Mouse (Mus musculus) ES-E14 (cell line): ENCODE measurements around the gene Ifna11. TPM values are rescaled to one million over a fixed set of nuclear protein-coding genes. Genes with fewer than 3 reads are reported as not detected.
"Not testable (repeated sequence)": the region's sequence is repeated elsewhere in the genome, so short reads cannot be mapped to it uniquely, and the experiment has no call there.

Experiments used
- DNase-seq: peaks from one replicate; pipeline ENCODE4 v3.0.0-alpha.2; 2013; ENCODE audit warnings: low read depth, low spot score
- H3K27ac ChIP-seq: 2 replicates; pipeline ENCODE4 v1.5.1; 2012; ENCODE audit warnings: low read depth, mild to moderate bottlenecking, low read length, moderate library complexity, mixed read lengths; ENCODE audit not compliant: poor library complexity, insufficient read depth, severe bottlenecking
- H3K36me3 ChIP-seq: 2 replicates; pipeline ENCODE4 v1.6.1; 2012; ENCODE audit warnings: mild to moderate bottlenecking, low read length, moderate library complexity, mixed read lengths; ENCODE audit not compliant: control insufficient read depth, poor library complexity, insufficient read depth, severe bottlenecking
- H3K4me1 ChIP-seq, 2 experiments: fragments of 150-350 bp in 1 of 2; sonication (generic) in 1 of 2; 2 replicates each; pipeline ENCODE4 v1.6.1; 2012; ENCODE audit warnings: low read length in 2 of 2, mild to moderate bottlenecking in 1 of 2, mixed read lengths in 1 of 2; ENCODE audit not compliant: control insufficient read depth in 2 of 2, insufficient read depth in 2 of 2, poor library complexity in 1 of 2
- H3K4me3 ChIP-seq, 2 experiments: fragments of 150-350 bp in 1 of 2; sonication (generic) in 1 of 2; 2 replicates each; pipeline ENCODE4 v1.5.1; 2012; ENCODE audit warnings: low read length in 2 of 2, low read depth in 1 of 2, mild to moderate bottlenecking in 1 of 2, mixed read lengths in 1 of 2; ENCODE audit not compliant: insufficient read depth in 1 of 2, poor library complexity in 1 of 2, severe bottlenecking in 1 of 2
- H3K9ac ChIP-seq: 2 replicates; pipeline ENCODE4 v1.6.1; 2012; ENCODE audit warnings: low read depth, mild to moderate bottlenecking, low read length, mixed read lengths; ENCODE audit not compliant: poor library complexity, insufficient read depth, severe bottlenecking
- H3K9me3 ChIP-seq: fragments of 150-350 bp; sonication (generic); 2 replicates; pipeline ENCODE4 v1.6.1; 2012; ENCODE audit warnings: low read depth, mild to moderate bottlenecking, low read length; ENCODE audit not compliant: control insufficient read depth, insufficient read depth
- CHD2 ChIP-seq: IDR thresholded peaks from 2 replicates; pipeline ENCODE4 v1.6.1; 2014; ENCODE audit warnings: mild to moderate bottlenecking, low read depth, low read length, inconsistent platforms
- HCFC1 ChIP-seq: IDR thresholded peaks from 2 replicates; pipeline ENCODE4 v1.6.1; 2012; ENCODE audit warnings: low read length, inconsistent platforms, borderline replicate concordance; ENCODE audit not compliant: insufficient read depth
- MAFK ChIP-seq: IDR thresholded peaks from 2 replicates; pipeline ENCODE4 v1.6.1; 2014; ENCODE audit warnings: mild to moderate bottlenecking, low read depth, low read length, inconsistent platforms; ENCODE audit not compliant: insufficient read depth
- ZC3H11A ChIP-seq: IDR thresholded peaks from 2 replicates; pipeline ENCODE4 v1.6.1; 2012; ENCODE audit warnings: low read depth, mild to moderate bottlenecking, inconsistent platforms, low read length, borderline replicate concordance
- ZNF384 ChIP-seq: IDR thresholded peaks from 2 replicates; pipeline ENCODE4 v1.6.1; 2012; ENCODE audit warnings: low read depth, low read length, inconsistent platforms
- in situ Hi-C, 2 experiments: fragments of 600-800 bp; cut with MboI; formaldehyde crosslinking; loops; one replicate each; pipeline ENCODE4 v1.15.1; 2025; ENCODE audit warnings: low sequenced_read_pairs in 2 of 2, inconsistent platforms in 1 of 2; ENCODE audit not compliant: unreplicated experiment in 2 of 2
- total RNA-seq: library from RNA; depleted of rRNA; stranded (reverse); fragments of 300-350 nt; gene quantifications from 2 replicates; pipeline ENCODE4 v1.2.3, GENCODE M21; 2012; rRNA removed

Gene Ifna11
- not detected in 2 replicates for total RNA-seq

GRCm38 (mm10) chr4:88819659-88820058 lies at the start of gene Ifna11:
Ifna11 (plus strand) TSS chr4:88819959.
- Histone ChIP-seq H3K4me3 (no peak within 1 kb of the TSS), H3K27ac (no peak within 1 kb of the TSS), H3K4me1 (no peaks in the 10 kb centered on the region), H3K36me3 (no peaks in the 10 kb centered on the region), H3K9ac (no peak within 1 kb of the TSS), H3K9me3 (no peaks in the 10 kb centered on the region)
- DNase-seq = no peak
- in situ Hi-C loops = no loop called here
- TF ChIP-seq MAFK = no peak
- no peak for TF ChIP-seq CHD2
- no peak for TF ChIP-seq ZNF384
- no peak for TF ChIP-seq ZC3H11A
- no peak for TF ChIP-seq HCFC1

- H3K9ac ChIP-seq, in situ Hi-C loops, H3K4me1 ChIP-seq, H3K27ac ChIP-seq, DNase-seq, H3K36me3 ChIP-seq, H3K9me3 ChIP-seq, H3K4me3 ChIP-seq: not testable (repeated sequence)
These were observed 46.2 kb upstream of the Ifna11 start, which contains the start of gene Gm13290 for GRCm38 (mm10) chr4:88773534-88773933. Gm13290 (plus strand) TSS chr4:88773834.

DNA sequence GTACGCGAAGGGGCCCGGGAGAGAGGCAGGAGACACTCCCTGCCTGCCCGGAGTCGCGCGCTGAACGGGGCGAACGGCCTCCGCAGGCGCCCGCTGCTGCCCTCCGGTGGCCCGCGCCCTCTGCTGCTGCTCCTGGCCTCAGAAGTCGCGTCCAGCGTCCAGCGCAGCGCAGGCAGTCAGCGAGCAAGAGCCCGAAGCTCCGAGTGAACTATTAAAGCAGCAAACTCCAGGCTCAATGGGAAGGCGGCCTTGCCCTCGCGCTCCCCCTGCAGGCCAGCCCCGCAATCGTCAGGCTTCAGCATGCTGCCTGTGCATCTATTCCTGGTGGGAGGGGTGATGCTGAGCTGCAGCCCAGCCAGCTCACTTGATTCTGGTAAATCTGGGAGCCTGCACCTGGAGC lies 43.1 kb upstream of the Ifna11 start, which contains the start of gene Gm13289:
Gene Gm13289 (plus strand): TSS at position 301 of the 400 bp plus-strand sequence.
- DNase-seq, H3K9ac ChIP-seq, H3K9me3 ChIP-seq, in situ Hi-C loops, H3K36me3 ChIP-seq, H3K4me1 ChIP-seq, H3K4me3 ChIP-seq, H3K27ac ChIP-seq: not testable (repeated sequence)

DNA sequence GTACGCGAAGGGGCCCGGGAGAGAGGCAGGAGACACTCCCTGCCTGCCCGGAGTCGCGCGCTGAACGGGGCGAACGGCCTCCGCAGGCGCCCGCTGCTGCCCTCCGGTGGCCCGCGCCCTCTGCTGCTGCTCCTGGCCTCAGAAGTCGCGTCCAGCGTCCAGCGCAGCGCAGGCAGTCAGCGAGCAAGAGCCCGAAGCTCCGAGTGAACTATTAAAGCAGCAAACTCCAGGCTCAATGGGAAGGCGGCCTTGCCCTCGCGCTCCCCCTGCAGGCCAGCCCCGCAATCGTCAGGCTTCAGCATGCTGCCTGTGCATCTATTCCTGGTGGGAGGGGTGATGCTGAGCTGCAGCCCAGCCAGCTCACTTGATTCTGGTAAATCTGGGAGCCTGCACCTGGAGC lies 40.2 kb upstream of the Ifna11 start, which contains the start of gene Gm13272:
Gene Gm13272 (plus strand): TSS at position 301 of the 400 bp plus-strand sequence.
- H3K36me3 ChIP-seq, H3K4me1 ChIP-seq, H3K4me3 ChIP-seq, H3K27ac ChIP-seq, DNase-seq, in situ Hi-C loops, H3K9me3 ChIP-seq, H3K9ac ChIP-seq: not testable (repeated sequence)

- H3K27ac ChIP-seq, H3K36me3 ChIP-seq, DNase-seq, H3K9ac ChIP-seq, H3K4me3 ChIP-seq, H3K9me3 ChIP-seq, H3K4me1 ChIP-seq, in situ Hi-C loops: not testable (repeated sequence)
These were observed 39.4 kb upstream of the Ifna11 start for GRCm38 (mm10) chr4:88780320-88780719.

- H3K9ac ChIP-seq, H3K4me1 ChIP-seq, H3K4me3 ChIP-seq, H3K9me3 ChIP-seq, in situ Hi-C loops, DNase-seq, H3K27ac ChIP-seq, H3K36me3 ChIP-seq: not testable (repeated sequence)
These were observed 37.9 kb upstream of the Ifna11 start, which contains the start of gene Ifnz for GRCm38 (mm10) chr4:88781831-88782230. Ifnz (plus strand) TSS chr4:88782131.

GRCm38 (mm10) chr4:88782335-88782734 lies 37.4 kb upstream of the Ifna11 start:
- H3K27ac ChIP-seq, H3K9me3 ChIP-seq, H3K4me1 ChIP-seq, H3K9ac ChIP-seq, DNase-seq, H3K36me3 ChIP-seq, in situ Hi-C loops, H3K4me3 ChIP-seq: not testable (repeated sequence)

- H3K9me3 ChIP-seq, H3K9ac ChIP-seq, in situ Hi-C loops, H3K4me1 ChIP-seq, H3K27ac ChIP-seq, H3K36me3 ChIP-seq, H3K4me3 ChIP-seq, DNase-seq: not testable (repeated sequence)
These were observed 34.4 kb upstream of the Ifna11 start, which contains the start of gene Gm13276 for GRCm38 (mm10) chr4:88785409-88785808. Gm13276 (plus strand) TSS chr4:88785709.
